Mouse (Mus musculus) stomach, embryonic 14.5 days (tissue): Measurements from ENCODE around the gene 4930519G04Rik. TPM values are rescaled to one million over a fixed set of nuclear protein-coding genes. Genes with fewer than 3 reads are reported as not detected.
"Not testable (repeated sequence)": the region's sequence is repeated elsewhere in the genome, so short reads cannot be mapped to it uniquely, and the experiment has no call there.

ENCODE experiments used
- ATAC-seq: fragments of 200-750 bp; cut with Nextera tagmentation; 2 replicates; pipeline ENCODE4 v1.8.0; 2017; ENCODE audit warnings: low read depth, moderate TSS enrichment; ENCODE audit not compliant: insufficient number of reproducible peaks, insufficient read depth, low FRiP score
- H3K27ac ChIP-seq: fragments of 300-500 bp; sonication (generic); 2 replicates; pipeline ENCODE4 v1.5.1; 2014; ENCODE audit warnings: mild to moderate bottlenecking, low read length, moderate library complexity, mixed read lengths
- H3K27me3 ChIP-seq: fragments of 300-500 bp; sonication (generic); 2 replicates; pipeline ENCODE4 v1.6.1; 2014; ENCODE audit warnings: low read length, control low read depth, mixed read lengths; ENCODE audit not compliant: control insufficient read depth, insufficient read depth
- H3K36me3 ChIP-seq: fragments of 300-500 bp; sonication (generic); 2 replicates; pipeline ENCODE4 v1.6.1; 2014; ENCODE audit warnings: mild to moderate bottlenecking, control low read depth, low read length, moderate library complexity, mixed read lengths; ENCODE audit not compliant: control insufficient read depth, insufficient read depth
- H3K4me1 ChIP-seq: fragments of 300-500 bp; sonication (generic); 2 replicates; pipeline ENCODE4 v1.6.1; 2014; ENCODE audit warnings: low read length, control low read depth, mixed read lengths; ENCODE audit not compliant: control insufficient read depth, insufficient read depth
- H3K4me2 ChIP-seq: fragments of 300-500 bp; sonication (generic); replicated peaks from 2 replicates; pipeline ENCODE4 v1.6.1; 2014; ENCODE audit warnings: low read depth, low read length, control low read depth
- H3K4me3 ChIP-seq: fragments of 300-500 bp; sonication (generic); 2 replicates; pipeline ENCODE4 v1.5.1; 2014; ENCODE audit warnings: low read depth, low read length, control low read depth
- H3K9ac ChIP-seq: fragments of 300-500 bp; sonication (generic); replicated peaks from 2 replicates; pipeline ENCODE4 v1.6.1; 2014; ENCODE audit warnings: low read depth, mild to moderate bottlenecking, control low read depth, low read length, moderate library complexity, mixed read lengths
- H3K9me3 ChIP-seq: fragments of 300-500 bp; sonication (generic); 2 replicates; pipeline ENCODE4 v1.6.1; 2016; ENCODE audit warnings: low read depth, low read length, control low read depth; ENCODE audit not compliant: control insufficient read depth
- WGBS: fragments of 180-500 bp; shearing (Covaris S2); extraction: QIAGEN DNeasy Blood & Tissue Kit; methylation state at CpG from one replicate; pipeline ENCODE4 v1.1.7; 2014; 5-methylcytosine and 5-hydroxymethylcytosine counted together
- polyA plus RNA-seq: library from polyadenylated mRNA; unstranded; fragments of >200 nt; fragmentation: Nextera tagmentation; extraction: Ambion mirVana; gene quantifications from 2 replicates; pipeline ENCODE4 v1.2.1, GENCODE M21; 2014

Gene 4930519G04Rik
- polyA plus RNA-seq = not detected in 2 replicates

GRCm38 (mm10) chr5:114853364-114853763 lies at the start of gene 4930519G04Rik:
4930519G04Rik (plus strand) TSS chr5:114853664.
- H3K27me3 ChIP-seq, H3K27ac ChIP-seq, H3K9ac ChIP-seq, H3K4me3 ChIP-seq, H3K9me3 ChIP-seq, H3K4me1 ChIP-seq, H3K4me2 ChIP-seq, H3K36me3 ChIP-seq, ATAC-seq: not testable (repeated sequence)
- WGBS = 70% methylated on average over 3 of the region's 5 CpGs

DNA sequence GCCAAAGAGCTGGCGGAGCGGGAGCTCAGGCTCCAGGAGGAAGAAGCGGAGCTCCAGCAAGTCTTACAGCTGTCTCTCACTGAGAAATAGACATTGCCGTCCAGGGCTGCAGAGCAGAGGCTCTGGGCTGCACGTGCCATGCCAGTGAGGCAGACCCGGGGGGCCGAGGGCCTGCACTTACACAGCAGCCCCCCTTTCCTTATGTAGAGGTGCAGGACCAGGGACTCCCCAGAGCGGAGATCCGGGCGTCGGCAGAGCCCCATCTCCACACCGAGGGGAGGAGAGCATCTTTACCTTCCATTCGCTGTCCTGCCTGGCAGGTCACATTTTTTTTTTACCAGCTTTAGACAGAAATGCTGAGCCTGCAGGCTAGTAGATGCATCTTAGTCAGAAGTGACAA lies 49.1 kb upstream of the 4930519G04Rik start:
- Histone ChIP-seq H3K4me2 (no peak overlapping the region), H3K36me3 (peaks cover 35% of the 10 kb centered on the region), H3K9me3 (no peaks in the 10 kb centered on the region), H3K9ac (no peak overlapping the region), H3K4me3 (no peak overlapping the region), H3K27me3 (no peaks in the 10 kb centered on the region), H3K4me1 (no peaks in the 10 kb centered on the region), H3K27ac (no peak overlapping the region)
- ATAC-seq = no peak
- WGBS = 92% methylated on average over 13 of the region's 13 CpGs

GRCm38 (mm10) chr5:114804958-114805357 lies 48.5 kb upstream of the 4930519G04Rik start:
- H3K36me3 ChIP-seq = peaks cover 35% of the 10 kb centered on the region
- ATAC-seq = no peak
- no peak overlapping the region for H3K9ac ChIP-seq
- H3K4me2 ChIP-seq = no peak overlapping the region
- WGBS = 49% methylated on average over 3 of the region's 3 CpGs
- H3K4me1 ChIP-seq = no peaks in the 10 kb centered on the region
- H3K4me3 ChIP-seq = no peak overlapping the region
- no peaks in the 10 kb centered on the region for H3K9me3 ChIP-seq
- no peaks in the 10 kb centered on the region for H3K27me3 ChIP-seq
- H3K27ac ChIP-seq = no peak overlapping the region

DNA sequence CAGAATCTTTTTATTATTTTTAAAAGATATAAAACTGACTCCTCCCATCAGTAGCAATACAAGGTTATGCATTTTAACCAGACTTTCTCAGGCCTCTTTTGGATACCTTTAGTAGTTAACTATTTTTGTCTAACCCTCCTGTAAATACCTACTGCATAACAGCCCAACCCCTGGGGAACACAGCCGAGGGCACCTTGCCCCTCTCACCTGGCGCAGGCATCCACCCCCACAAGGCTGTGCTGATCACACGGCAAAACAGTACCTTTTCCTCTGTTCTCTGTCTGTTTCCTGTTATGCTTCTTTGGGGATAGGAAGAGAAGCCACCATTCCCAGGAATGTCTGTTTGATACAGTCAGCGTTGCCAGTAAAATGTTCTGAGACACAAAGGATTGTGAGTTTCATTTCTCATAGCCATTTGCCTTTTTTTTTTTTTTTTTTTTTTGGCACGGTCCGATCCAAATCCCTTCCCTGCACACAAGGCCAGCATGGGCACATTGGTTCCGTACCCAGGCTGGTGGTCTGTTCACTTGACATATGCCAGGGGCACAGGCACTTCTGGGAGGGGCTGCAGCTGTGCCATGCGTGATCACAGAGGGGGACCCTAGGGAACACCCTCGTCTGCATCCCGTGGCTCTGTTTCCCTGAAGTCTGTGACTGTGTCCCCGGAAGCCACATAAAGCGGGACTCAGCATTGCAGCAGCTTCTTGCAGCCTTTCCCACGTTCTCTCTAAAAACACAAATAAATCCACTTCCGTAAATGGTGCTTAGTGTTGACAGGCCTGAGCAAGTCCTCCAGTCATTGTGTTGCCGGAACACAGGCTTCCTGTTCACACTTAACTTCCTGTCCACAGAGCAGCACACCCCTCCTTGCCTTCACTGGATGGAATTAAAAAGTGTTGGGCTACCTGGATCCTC lies 47.8 kb upstream of the 4930519G04Rik start:
- H3K27me3 ChIP-seq = no peaks in the 10 kb centered on the region
- H3K27ac ChIP-seq = no peak overlapping the region; the same call in 1 of the 2 replicates
- no peaks in the 10 kb centered on the region for H3K4me1 ChIP-seq
- ATAC-seq = no peak
- no peak overlapping the region for H3K4me3 ChIP-seq
- 75% methylated on average over 15 of the region's 15 CpGs for WGBS
- H3K9me3 ChIP-seq = no peaks in the 10 kb centered on the region
- H3K9ac ChIP-seq = no peak overlapping the region
- H3K4me2 ChIP-seq = no peak overlapping the region
- H3K36me3 ChIP-seq = peaks cover 35% of the 10 kb centered on the region

- WGBS = 86% methylated on average over 8 of the region's 8 CpGs
- H3K9ac ChIP-seq = no peak overlapping the region
- H3K27ac ChIP-seq = peak overlapping the region; percentile 28; the same call in 1 of the 2 replicates
- no peaks in the 10 kb centered on the region for H3K9me3 ChIP-seq
- no peak overlapping the region for H3K4me3 ChIP-seq
- peaks cover 34% of the 10 kb centered on the region for H3K36me3 ChIP-seq
- no peak overlapping the region for H3K4me2 ChIP-seq
- ATAC-seq = no peak
- H3K27me3 ChIP-seq = no peaks in the 10 kb centered on the region
- H3K4me1 ChIP-seq = no peaks in the 10 kb centered on the region
These were observed 46.8 kb upstream of the 4930519G04Rik start for GRCm38 (mm10) chr5:114806636-114807035.

- Histone ChIP-seq H3K27ac (no peak overlapping the region), H3K4me3 (no peak overlapping the region), H3K27me3 (no peaks in the 10 kb centered on the region), H3K36me3 (peaks cover 31% of the 10 kb centered on the region), H3K9me3 (no peaks in the 10 kb centered on the region), H3K4me2 (no peak overlapping the region), H3K4me1 (no peaks in the 10 kb centered on the region), H3K9ac (no peak overlapping the region)
- 52% methylated on average over 9 of the region's 9 CpGs for WGBS
- ATAC-seq = no peak
These were observed 46.4 kb upstream of the 4930519G04Rik start for GRCm38 (mm10) chr5:114807063-114807462.

DNA sequence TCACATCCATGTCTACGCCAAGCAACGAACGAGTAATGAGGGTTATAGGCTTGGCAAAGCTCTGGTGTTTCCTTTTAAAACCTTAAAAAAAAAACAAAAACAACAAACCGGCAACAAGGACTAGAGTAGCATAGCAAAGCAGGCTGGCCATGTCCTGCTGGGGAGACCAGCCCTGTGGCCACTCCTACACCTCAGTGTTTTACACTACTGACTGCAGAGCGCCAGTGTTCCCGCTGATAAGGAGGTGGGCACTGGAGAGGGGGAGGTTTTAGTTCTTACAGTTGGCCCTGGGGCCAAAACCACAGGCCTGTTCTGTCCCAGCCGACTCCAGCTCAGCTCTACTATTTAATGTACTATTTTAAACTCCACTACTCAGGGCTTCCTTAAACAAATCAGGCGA lies 46.0 kb upstream of the 4930519G04Rik start:
- Histone ChIP-seq H3K4me2 (no peak overlapping the region), H3K9me3 (no peaks in the 10 kb centered on the region), H3K27me3 (no peaks in the 10 kb centered on the region), H3K9ac (no peak overlapping the region), H3K36me3 (peaks cover 31% of the 10 kb centered on the region), H3K4me1 (no peaks in the 10 kb centered on the region), H3K4me3 (no peak overlapping the region), H3K27ac (no peak overlapping the region)
- peak; percentile 54; the same call in 1 of the 2 replicates for ATAC-seq
- WGBS = 36% methylated on average over 8 of the region's 8 CpGs

DNA sequence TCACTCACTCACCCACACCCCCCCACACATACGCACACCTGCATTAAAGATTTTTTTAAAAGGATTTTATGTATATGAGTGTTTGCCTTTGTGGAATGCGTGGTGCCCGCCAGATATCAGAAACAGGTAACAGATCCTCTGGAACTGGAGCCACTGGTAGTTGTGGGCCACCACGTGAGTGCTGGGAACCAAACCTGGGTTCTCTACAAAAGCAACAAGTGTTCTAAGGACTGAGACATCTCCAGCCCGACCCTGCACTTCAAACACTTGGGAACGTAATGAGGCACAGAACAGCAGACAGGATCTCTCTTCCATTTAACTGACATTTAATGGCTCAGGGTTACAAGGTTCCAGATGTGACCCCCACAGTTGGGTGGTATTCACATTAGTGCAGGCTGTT lies 45.6 kb upstream of the 4930519G04Rik start:
- no peaks in the 10 kb centered on the region for H3K4me1 ChIP-seq
- ATAC-seq = no peak
- peaks cover 29% of the 10 kb centered on the region for H3K36me3 ChIP-seq
- 72% methylated on average over 6 of the region's 6 CpGs for WGBS
- H3K27me3 ChIP-seq = no peaks in the 10 kb centered on the region
- H3K9ac ChIP-seq = no peak overlapping the region
- no peaks in the 10 kb centered on the region for H3K9me3 ChIP-seq
- no peak overlapping the region for H3K4me2 ChIP-seq
- no peak overlapping the region for H3K4me3 ChIP-seq
- no peak overlapping the region for H3K27ac ChIP-seq
